Mouse (Mus musculus): Measurements from ENCODE around the gene Nat8f1. TPM values are rescaled to one million over a fixed set of nuclear protein-coding genes. Genes with fewer than 3 reads are reported as not detected.

Nat8f1 gene
- 4.5 and 5.5 TPM in 2 replicates for polyA plus RNA-seq (2015; fragmentation: Nextera tagmentation; extraction: Ambion mirVana)

DNA sequence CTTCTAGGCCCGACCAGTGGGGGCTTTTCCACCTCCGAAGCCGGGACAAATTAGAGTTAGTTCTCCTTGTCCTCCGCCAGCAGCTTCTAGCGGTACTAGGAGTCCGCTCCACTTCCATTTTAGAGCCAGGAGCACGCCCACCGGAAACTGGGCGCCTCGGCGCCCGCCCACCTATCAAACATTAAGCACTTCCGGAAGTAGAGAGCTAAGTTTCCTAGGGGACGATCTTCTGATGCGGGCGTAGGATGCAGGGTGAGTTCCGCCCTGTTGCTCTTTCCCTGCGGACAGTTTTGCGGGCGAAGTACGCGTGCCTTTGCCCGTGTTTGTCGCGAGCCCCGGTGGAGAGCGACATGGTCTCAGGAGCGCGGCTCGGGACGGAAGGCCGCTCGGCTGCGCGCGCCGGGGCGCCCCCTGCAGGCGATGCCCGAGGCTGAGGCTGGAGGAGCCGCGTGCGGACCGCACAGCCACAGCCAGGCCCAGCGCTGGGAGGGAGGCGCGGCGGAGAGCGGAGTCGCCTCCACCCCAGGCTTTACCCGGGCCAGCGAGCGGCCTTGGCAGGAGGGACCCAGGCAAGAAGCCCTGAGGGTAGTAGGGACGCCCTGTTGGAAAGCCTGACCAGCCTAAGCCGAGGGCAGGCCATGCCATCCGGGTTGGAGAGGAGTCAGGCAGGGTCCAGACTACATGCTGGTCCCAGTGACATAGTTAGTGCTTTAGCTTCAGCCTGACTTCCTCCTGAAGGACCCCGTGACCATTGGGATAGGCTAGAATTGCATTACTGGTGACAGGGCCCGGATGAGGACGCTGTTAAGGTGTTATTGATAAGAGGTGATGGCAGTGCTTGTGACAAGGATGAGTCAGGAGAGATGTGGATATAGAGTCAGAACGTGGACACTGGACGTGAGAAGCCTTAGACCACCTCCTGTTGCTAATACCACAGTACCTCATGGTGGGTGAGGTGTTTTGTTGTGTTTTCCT, at the start of gene Nat8f1:
Nat8f1 (minus strand) TSS at position 149 of the 975 bp plus-strand sequence.

DNA sequence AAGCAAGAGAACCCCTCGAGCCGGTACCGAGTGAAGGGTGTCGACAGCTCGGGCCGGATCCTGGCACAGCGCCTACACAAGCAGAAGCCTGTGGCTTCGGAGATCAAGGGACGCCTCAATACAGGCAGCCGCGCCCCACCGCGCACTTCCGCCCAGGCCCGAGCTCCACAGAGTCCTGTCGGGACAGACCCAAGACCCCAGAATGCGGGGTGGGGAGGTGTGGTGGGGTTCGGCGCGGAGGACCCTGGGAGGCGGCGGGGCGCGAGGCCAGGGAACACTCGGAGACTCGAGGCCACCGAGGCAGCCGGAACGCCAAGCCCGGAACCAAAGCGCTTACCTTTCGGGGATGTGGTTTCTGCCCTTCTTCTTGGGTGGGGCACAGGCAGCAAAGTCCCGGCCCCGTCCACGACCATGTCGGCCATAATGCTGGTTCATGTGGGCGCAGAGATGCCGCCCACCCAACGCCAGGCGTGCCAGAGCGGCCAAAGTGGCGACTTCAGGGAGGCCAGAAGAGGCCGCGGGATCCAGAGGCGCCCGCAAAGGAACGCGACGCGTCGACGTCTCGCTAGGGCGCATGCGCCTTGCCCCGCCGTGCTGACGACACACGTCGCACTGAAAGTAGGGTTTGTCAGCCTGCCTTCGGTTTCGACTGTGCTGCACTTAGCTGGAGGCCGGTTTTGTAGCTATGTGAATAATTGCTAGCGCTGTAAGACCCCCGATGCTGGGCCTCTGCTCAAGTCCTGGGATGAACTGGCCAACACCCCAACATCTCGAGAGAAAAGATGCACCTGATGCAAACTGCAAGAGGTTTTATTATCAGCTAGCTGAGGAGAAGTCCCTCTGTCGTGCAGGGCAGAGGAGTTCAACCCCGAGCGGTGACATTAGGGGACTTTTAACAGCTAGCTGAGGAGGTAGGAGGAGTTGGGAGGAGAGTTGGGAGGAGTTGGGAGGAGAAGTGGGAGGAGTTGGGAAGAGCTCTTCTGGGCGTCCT, 45.9 kb upstream of the Nat8f1 start, which contains the start of gene Dusp11:
Dusp11 (minus strand) TSS at position 567 of the 991 bp plus-strand sequence.

DNA sequence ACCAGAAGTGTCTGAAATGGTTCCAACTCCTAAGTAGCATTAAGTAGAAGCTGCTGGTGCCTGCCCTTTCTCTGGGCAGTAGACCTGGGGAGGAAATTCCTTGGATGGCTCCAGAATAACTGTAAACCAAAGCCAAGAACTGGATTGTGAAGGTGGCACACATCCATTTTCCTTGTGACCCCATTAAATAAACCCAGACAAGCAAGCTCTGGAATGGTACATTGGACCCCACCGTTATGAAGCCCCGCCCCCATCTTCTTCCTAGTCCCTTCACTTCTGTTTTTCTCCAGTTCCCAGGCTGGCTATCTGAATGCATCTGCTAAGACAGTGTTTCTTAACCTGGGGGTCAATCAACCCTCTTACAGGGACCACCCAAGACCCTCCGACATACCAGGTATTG, 3.9 kb downstream of the Nat8f1 start, which contains the start of gene Tprkb:
Tprkb (plus strand) TSS at position 279 of the 400 bp plus-strand sequence.

DNA sequence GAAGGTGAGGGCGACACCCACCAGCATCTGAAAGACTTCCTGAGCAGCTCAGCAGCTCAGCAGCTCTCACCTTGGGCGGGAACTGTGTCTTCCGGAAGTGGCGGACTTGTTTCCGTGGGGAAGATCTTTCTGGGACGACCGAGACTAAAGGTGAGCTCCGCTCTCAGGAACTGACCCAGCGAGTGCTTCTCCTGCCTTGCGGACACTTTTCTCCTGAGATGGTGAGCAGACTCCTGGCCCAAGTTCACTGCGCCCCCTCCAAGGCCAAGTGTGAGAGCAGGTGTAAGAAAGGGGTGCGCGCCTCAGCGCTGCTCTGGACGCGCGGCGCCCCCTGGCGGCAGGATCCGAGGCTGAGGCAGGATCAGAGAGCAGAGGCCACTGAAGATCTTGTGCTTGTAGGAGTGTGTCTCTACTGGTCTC, 10.8 kb downstream of the Nat8f1 start, which contains the start of gene Nat8f4:
Nat8f4 (minus strand) TSS at position 243 of the 420 bp plus-strand sequence.

DNA sequence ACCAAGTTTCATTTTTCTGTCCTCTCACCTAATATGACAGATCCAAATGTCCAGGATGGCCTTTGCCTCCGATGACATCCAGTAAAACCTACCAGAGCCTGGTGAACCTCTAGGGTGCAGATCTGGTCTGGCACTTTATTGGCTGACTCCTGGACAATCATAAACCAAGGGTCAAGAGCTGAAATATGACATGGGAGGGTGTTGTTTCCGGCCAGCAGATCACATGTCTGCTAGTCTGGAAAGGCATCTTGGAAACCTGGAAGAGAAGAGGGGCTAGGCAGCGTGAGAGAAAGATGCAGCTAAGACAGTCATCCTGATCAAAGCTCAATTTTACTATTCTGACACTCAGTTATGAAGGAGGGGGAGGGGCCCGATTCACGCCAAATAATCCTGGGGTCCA, 46.5 kb downstream of the Nat8f1 start, which contains the start of gene Nat8f2:
Nat8f2 (minus strand) TSS at position 153 of the 400 bp plus-strand sequence.

Other genes with a start within 250 kb of the Nat8f1 start
- gene Nat8f7, start 202.5 kb downstream of the Nat8f1 start, polyA plus RNA-seq (2015; fragmentation: Nextera tagmentation; extraction: Ambion mirVana), result not detected in 2 replicates
- gene Nat8f3, start 149.9 kb downstream of the Nat8f1 start, polyA plus RNA-seq (2015; fragmentation: Nextera tagmentation; extraction: Ambion mirVana), result 0.11 TPM in 1 of 2 replicates, not detected in the other
- gene Nat8f6, start 94.7 kb downstream of the Nat8f1 start, polyA plus RNA-seq (2015; fragmentation: Nextera tagmentation; extraction: Ambion mirVana), result not detected in 2 replicates
- gene Nat8f5, start 94.7 kb downstream of the Nat8f1 start, polyA plus RNA-seq (2015; fragmentation: Nextera tagmentation; extraction: Ambion mirVana), result not detected in 2 replicates
- not detected in 2 replicates for gene Nat8, start 83.6 kb downstream of the Nat8f1 start, polyA plus RNA-seq (2015; fragmentation: Nextera tagmentation; extraction: Ambion mirVana)
- not detected in 2 replicates for gene Nat8f2, start 46.5 kb downstream of the Nat8f1 start, polyA plus RNA-seq (2015; fragmentation: Nextera tagmentation; extraction: Ambion mirVana)
- gene Nat8f4, start 10.8 kb downstream of the Nat8f1 start, polyA plus RNA-seq (2015; fragmentation: Nextera tagmentation; extraction: Ambion mirVana), result 0.89 and 1.0 TPM in 2 replicates
- gene Tprkb, start 3.8 kb downstream of the Nat8f1 start, polyA plus RNA-seq (2015; fragmentation: Nextera tagmentation; extraction: Ambion mirVana), result 27.2 and 28.6 TPM in 2 replicates
- 37.0 and 37.1 TPM in 2 replicates for gene Dusp11, start 46.0 kb upstream of the Nat8f1 start, polyA plus RNA-seq (2015; fragmentation: Nextera tagmentation; extraction: Ambion mirVana)
- not detected in 2 replicates for gene Figla, start 100.5 kb upstream of the Nat8f1 start, polyA plus RNA-seq (2015; fragmentation: Nextera tagmentation; extraction: Ambion mirVana)
- 60.3 and 70.7 TPM in 2 replicates for gene Add2, start 113.0 kb upstream of the Nat8f1 start, polyA plus RNA-seq (2015; fragmentation: Nextera tagmentation; extraction: Ambion mirVana)

All from spleen, postnatal 0 days (tissue).